Mouse (Mus musculus) gastrocnemius, adult 2 months (tissue): ENCODE results near the gene Retreg2. TPM values are rescaled to one million over a fixed set of nuclear protein-coding genes. Genes with fewer than 3 reads are reported as not detected.

Experiments used
- DNase-seq: peaks from one replicate; pipeline ENCODE4 v3.0.0; 2022
- H3K27ac ChIP-seq: fragments of 200-600 bp; 2 replicates; pipeline ENCODE4 v1.8.1; 2022; ENCODE audit warnings: mild to moderate bottlenecking
- H3K4me3 ChIP-seq: fragments of 200-600 bp; 2 replicates; pipeline ENCODE4 v1.8.1; 2022; ENCODE audit warnings: mild to moderate bottlenecking, moderate library complexity
- CTCF ChIP-seq: fragments of 200-600 bp; IDR thresholded peaks from 2 replicates; pipeline ENCODE4 v1.8.1; 2022; ENCODE audit warnings: antibody characterized with exemption, mild to moderate bottlenecking, moderate library complexity
- intact Hi-C: fragments of 180-260 bp; cut with DNase I; formaldehyde crosslinking; loops from one replicate; pipeline ENCODE4 v1.15.1; 2025
- long read RNA-seq, 2 experiments: library from polyadenylated mRNA; stranded (forward); transcript quantifications; one replicate each; pipeline ENCODE4 v2.0.0; 2021
- total RNA-seq, 2 experiments: library from RNA; stranded (reverse); gene quantifications; 2 replicates each; pipeline ENCODE4 v1.2.3; 2021

The Retreg2 gene
- 10 to 100 TPM in 1 of 2 experiments, 1 to 10 TPM in 1; 7.7 to 11.5 TPM for total RNA-seq
- long read RNA-seq, experiment 1, transcript Retreg2-201 (9 exons, 2,561 nt), result major isoform, 8 of 10 reads
- long read RNA-seq, experiment 1, partial matches to known transcripts, result 1 of 10 reads
- long read RNA-seq, experiment 1, other reads (novel, unspliced or antisense), result 1 of 10 reads
- long read RNA-seq, experiment 2, transcript Retreg2-201 (9 exons, 2,561 nt), result major isoform, 9 of 10 reads
- long read RNA-seq, experiment 2, partial matches to known transcripts, result 0 of 10 reads
- long read RNA-seq, experiment 2, other reads (novel, unspliced or antisense), result 1 of 10 reads

GRCm38 (mm10) chr1:75142301-75143261, at the start of gene Retreg2, which contains the start of gene Cnppd1:
Retreg2 (plus strand) TSS chr1:75142778.
Cnppd1 (minus strand) TSS chr1:75142711.
- TF ChIP-seq CTCF, result peak; percentile 72
- peak within 1 kb of the TSS; percentile 96 for H3K4me3 ChIP-seq
- intact Hi-C loops, result no loop called here
- H3K27ac ChIP-seq, result peak within 1 kb of the TSS; percentile 98
- peak; percentile 98 for DNase-seq

DNA sequence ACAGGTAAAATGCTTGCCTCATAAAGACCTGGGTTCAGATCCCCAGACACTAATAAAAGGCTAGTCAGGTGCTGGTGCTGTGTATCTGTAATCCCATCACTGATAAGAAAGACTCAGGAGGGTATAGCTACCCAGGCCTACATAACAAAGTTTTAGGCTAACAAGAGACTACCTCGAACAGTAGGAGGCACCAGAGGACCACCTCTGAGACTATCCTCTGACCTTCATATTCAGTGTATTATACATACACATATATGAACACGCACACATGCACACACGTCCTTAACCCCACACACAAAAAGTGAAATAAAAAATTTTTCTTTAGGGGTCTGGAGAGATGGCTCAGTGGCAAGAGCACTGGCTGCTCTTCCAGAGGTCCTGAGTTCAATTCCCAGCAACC, 20.4 kb upstream of the Retreg2 start:
- no peak overlapping the region for H3K27ac ChIP-seq
- peak; percentile 24 for TF ChIP-seq CTCF
- no peak for DNase-seq
- intact Hi-C loops, result no loop called here
- H3K4me3 ChIP-seq, result no peak overlapping the region

GRCm38 (mm10) chr1:75124346-75125321, 17.9 kb upstream of the Retreg2 start, which contains the start of gene Nhej1:
Nhej1 (minus strand) TSS chr1:75125200.
- peak within 1 kb of the TSS; percentile 98 for H3K27ac ChIP-seq
- H3K4me3 ChIP-seq, result peak within 1 kb of the TSS; percentile 88
- intact Hi-C loops, result no loop called here
- DNase-seq, result peak; percentile 96
- peak; percentile 93 for TF ChIP-seq CTCF

GRCm38 (mm10) chr1:75125418-75125817, 17.2 kb upstream of the Retreg2 start:
- Histone ChIP-seq H3K27ac (peak overlapping the region; percentile 98), H3K4me3 (peak overlapping the region; percentile 88)
- TF ChIP-seq CTCF, result no peak
- DNase-seq, result no peak
- intact Hi-C loops, result no loop called here

GRCm38 (mm10) chr1:75128641-75129040, 13.9 kb upstream of the Retreg2 start:
- no peak for DNase-seq
- Histone ChIP-seq H3K4me3 (no peak overlapping the region), H3K27ac (no peak overlapping the region)
- intact Hi-C loops, result no loop called here
- TF ChIP-seq CTCF, result no peak

DNA sequence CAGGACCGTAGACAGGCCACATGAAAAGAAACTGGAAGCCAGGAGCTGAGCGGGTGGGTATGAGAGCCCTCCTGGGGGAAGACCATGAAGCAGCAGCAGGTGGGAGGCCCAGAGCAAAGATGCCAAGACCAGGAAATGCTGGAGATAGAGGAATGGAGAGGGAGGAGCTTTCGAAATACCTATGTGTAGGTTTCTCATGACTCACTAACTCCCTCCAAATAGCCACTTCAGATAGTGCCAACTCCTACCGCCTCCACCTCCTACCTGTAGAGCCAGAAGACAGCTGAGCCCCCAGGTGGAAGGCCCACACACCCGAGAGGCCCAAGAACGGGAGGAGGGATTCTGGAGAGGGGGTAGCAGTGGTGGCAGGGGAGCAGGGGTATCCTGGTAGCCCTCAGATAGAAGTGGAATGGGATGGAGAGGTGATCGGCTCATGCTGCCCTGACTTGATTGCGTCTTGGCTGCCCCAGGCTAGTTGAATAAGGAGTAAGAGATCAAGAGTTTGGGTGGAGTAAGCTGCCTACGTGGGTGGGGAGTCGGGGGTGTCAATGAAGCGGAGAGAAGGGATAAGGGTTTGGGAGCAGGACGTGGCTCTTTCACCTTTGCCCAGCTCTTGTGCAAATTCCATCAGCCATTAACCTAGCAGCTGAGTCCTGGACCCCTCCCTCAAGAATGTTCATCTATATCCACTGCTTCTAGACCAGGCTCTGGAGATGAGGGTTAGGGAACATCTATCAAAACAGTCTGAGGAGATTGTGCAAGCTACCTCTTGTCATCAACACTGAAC, 9.0 kb upstream of the Retreg2 start, which contains the start of gene Slc23a3:
Slc23a3 (minus strand) TSS at position 470 of the 787 bp plus-strand sequence.
- H3K27ac ChIP-seq, result no peak within 1 kb of the TSS
- no peak for DNase-seq
- TF ChIP-seq CTCF, result no peak
- intact Hi-C loops, result no loop called here
- no peak within 1 kb of the TSS for H3K4me3 ChIP-seq

DNA sequence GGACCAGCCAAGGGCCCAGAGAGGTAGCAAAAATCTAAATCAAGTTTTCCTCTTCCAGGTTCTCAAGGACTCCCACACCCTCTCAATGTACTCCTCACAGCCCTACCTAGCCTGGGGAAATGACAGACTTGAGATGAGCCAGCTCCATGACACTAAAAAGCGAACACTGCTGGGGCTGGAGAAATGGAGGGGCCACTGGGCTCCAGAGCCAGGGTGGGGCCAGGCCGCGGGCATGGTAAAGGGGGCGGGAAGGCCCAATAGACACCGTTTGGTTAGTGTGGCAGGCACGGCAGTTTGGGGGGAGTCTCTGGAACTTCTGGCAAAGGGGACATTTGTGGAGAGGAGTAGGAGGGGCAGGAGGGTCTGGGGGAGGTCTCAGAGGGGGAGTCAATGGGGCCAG, 6.3 kb upstream of the Retreg2 start:
- intact Hi-C loops, result no loop called here
- Histone ChIP-seq H3K27ac (no peak overlapping the region), H3K4me3 (no peak overlapping the region)
- TF ChIP-seq CTCF, result no peak
- no peak for DNase-seq

DNA sequence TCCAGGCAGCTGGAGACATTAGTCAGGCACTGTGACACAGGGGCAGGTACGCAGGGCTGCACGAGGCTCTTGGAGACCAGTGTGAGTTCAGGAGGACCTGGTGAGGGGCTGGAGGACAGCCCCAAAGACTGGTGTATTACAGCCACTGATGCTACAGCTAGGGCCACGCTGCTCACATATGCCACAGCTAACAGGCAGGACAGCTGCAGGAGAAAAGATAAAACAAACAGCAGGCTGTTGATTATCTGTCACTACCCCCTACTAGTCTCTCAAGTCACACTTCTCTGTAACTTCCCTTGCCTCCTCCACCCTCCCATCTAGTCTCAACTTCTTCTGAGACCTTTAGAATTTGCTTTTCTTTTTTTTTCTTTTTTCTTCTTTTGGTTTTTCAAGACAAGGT, 5.8 kb upstream of the Retreg2 start:
- intact Hi-C loops, result no loop called here
- Histone ChIP-seq H3K4me3 (no peak overlapping the region), H3K27ac (no peak overlapping the region)
- no peak for DNase-seq
- no peak for TF ChIP-seq CTCF

- TF ChIP-seq CTCF, result no peak
- intact Hi-C loops, result no loop called here
- no peak overlapping the region for H3K4me3 ChIP-seq
- no peak overlapping the region for H3K27ac ChIP-seq
- no peak for DNase-seq
Observed at GRCm38 (mm10) chr1:75138448-75138847, 4.1 kb upstream of the Retreg2 start.

- intact Hi-C loops, result no loop called here
- TF ChIP-seq CTCF, result no peak
- Histone ChIP-seq H3K4me3 (peak overlapping the region; percentile 96), H3K27ac (peak overlapping the region; percentile 98)
- no peak for DNase-seq
Observed at GRCm38 (mm10) chr1:75140601-75141190, 1.9 kb upstream of the Retreg2 start.
